Mouse (Mus musculus) left cerebral cortex, postnatal 10 days (tissue): Measurements from ENCODE around the gene Efcab6. TPM values are rescaled to one million over a fixed set of nuclear protein-coding genes. Genes with fewer than 3 reads are reported as not detected.

Source experiments
- DNase-seq, 2 experiments: peaks; one replicate each; pipeline ENCODE4 v3.0.0; 2021 to 2022; ENCODE audit warnings: low spot score in 2 of 2, mixed read lengths in 1 of 2; ENCODE audit errors: extremely low spot score in 1 of 2
- intact Hi-C: fragments of 180-260 bp; cut with DNase I; formaldehyde crosslinking; loops from one replicate; pipeline ENCODE4 v1.15.1; 2025
- total RNA-seq, 2 experiments: library from RNA; stranded (reverse); gene quantifications; 2 replicates each; pipeline ENCODE4 v1.2.3; 2021

The Efcab6 gene
- total RNA-seq, 2 experiments from 2014 or later: 15.4 to 17.8 TPM

DNA sequence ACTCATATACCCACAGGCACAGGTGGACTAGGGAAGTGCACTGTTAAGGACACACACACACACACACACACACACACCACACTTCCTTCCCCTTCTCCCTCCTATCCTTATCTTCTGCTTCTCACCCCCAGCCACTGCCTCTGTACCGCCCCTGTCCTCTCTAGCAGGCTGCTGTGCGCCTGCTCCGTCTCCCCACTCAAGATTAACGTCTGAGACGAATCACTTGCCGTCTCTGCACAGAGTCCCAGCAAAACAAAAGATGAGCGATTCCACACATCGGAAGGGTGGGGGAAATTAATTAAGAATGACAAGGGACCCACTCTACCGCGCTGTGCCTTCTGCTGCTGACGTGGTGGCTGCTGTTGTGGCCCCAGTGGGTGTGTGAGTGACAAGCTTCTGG, 219.4 kb downstream of the Efcab6 start:
- intact Hi-C loops: no loop called here
- no peak for DNase-seq

GRCm38 (mm10) chr15:83842915-83843789, 222.0 kb downstream of the Efcab6 start:
- DNase-seq: no peak
- intact Hi-C loops: loop anchor here (5.0 kb wide), 1 partner anchor 61 kb away; no protein-coding TSS in a partner anchor

DNA sequence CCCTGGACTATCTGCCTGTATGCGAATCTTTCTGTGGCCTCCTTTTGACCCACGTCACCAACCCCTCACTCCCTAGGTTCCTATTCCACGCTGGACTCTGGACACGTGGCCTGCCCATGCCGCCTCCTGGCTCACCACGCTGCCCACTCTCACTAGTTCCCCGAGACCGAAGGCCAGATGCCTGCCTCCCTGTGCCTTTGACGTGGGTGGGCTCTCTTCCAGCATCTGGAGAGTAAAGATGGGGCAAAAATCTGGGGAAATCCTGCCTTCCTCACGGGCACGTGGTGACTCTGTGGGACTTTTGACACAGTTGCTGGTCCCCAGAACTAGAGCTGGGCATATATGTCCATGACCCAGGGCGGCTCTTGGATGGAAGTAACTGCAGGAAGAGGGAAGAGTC, 222.8 kb downstream of the Efcab6 start:
- no peak for DNase-seq
- intact Hi-C loops: loop anchor here (5.0 kb wide), 1 partner anchor 60 kb away; no protein-coding TSS in a partner anchor

DNA sequence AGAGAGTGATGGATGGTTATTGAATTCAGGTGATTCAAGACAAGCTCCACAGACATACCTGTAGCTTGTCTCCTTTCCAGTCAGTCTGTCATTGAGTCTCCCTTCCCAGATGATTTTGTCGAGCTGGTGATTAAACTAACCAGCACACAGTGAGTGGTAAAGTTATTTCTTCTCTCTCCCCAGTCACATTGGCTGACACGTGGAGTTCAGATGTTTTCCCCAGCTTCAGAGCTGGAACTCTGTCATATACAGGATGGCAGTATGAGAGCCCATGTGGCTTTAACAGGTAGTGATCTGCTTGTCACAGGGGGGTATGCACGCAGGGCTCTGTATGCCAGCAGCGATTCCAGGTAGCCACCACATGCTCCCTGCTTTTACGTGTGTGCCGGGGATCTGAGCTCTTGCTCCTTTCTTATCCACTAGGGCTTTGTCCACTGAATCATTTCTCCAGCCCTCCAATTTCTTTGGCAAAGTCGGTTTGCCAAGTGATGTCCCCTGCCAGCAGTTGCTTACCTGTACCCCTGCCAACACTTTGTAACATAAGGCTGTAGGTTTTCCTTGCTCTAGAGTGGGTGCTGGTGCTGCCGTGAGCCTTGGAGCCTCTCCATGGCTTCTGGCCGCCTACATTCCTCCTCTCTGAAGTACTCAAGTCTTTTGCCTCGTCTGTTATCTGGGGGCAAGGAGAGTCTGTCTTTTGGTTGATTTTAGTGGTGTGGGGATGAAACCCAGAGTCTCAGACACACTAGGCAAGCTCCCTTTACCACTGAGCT, 224.0 kb downstream of the Efcab6 start:
- intact Hi-C loops: loop anchor here (5.0 kb wide), 1 partner anchor 59 kb away; no protein-coding TSS in a partner anchor
- no peak for DNase-seq

GRCm38 (mm10) chr15:83832265-83832664, 232.9 kb downstream of the Efcab6 start:
- intact Hi-C loops: no loop called here
- DNase-seq: peak in 1 of 2 experiments; percentile 25

DNA sequence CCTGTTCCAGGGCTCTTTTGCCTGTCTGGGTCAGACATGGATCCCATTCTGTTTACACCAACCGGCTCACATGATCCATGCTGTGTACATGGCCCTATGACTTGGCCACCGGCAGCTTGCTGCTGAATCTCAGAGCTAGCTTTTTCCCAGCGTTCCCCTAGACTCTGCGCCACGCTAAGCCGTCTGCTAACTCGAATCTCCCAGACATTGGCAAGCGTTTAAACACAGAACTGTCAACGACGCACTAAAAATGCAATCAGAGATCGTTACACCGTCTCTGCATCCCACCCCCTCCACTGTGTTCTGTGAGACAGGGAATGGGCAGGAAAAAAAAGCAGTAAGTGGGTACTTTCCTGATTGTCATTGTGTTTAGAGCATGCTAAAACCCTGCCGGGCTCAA, 236.0 kb downstream of the Efcab6 start:
- DNase-seq: peak in 1 of 2 experiments; percentile 28
- intact Hi-C loops: no loop called here

- no peak for DNase-seq
- intact Hi-C loops: no loop called here
Observed at GRCm38 (mm10) chr15:83828011-83828410, 237.2 kb downstream of the Efcab6 start.

Other genes with a start within 250 kb of the Efcab6 start
- gene Sult4a1, start 40.4 kb upstream of the Efcab6 start, total RNA-seq: 100 to 1,000 TPM; 330 to 338 TPM
- not detected for gene Pnpla5, start 57.8 kb upstream of the Efcab6 start, total RNA-seq
- gene Pnpla3, start 102.5 kb upstream of the Efcab6 start, total RNA-seq: 10 to 100 TPM; 13.1 to 16.3 TPM
- gene Samm50, start 126.9 kb upstream of the Efcab6 start, total RNA-seq: 10 to 100 TPM; 93.8 to 94.3 TPM
- 10 to 100 TPM; 28.2 to 30.5 TPM for gene Parvb, start 166.7 kb upstream of the Efcab6 start, total RNA-seq